Mouse (Mus musculus) myocyte (in vitro differentiated cells): ENCODE measurements around the gene Figla.

Source experiments
- CEBPB ChIP-seq: IDR thresholded peaks from 2 replicates; pipeline ENCODE4 v1.6.1; 2011; ENCODE audit warnings: mild to moderate bottlenecking, moderate library complexity; ENCODE audit not compliant: poor library complexity, insufficient read depth, severe bottlenecking
- MAX ChIP-seq: IDR thresholded peaks from one replicate; pipeline ENCODE4 v1.6.1; 2011; ENCODE audit warnings: low read depth, mild to moderate bottlenecking, control low read depth
- MYOG ChIP-seq, 3 experiments: IDR thresholded peaks; one replicate each; pipeline ENCODE4 v1.6.1; 2011; ENCODE audit warnings: control low read depth in 2 of 3, low read depth in 2 of 3, mild to moderate bottlenecking in 2 of 3; ENCODE audit not compliant: insufficient read length in 2 of 3, control insufficient read depth in 1 of 3, insufficient read depth in 1 of 3
- POLR2A ChIP-seq: IDR thresholded peaks from one replicate; pipeline ENCODE4 v1.6.1; 2011; ENCODE audit warnings: low read depth, mild to moderate bottlenecking, control low read depth, moderate library complexity; ENCODE audit not compliant: insufficient read length
- POLR2AphosphoS2 ChIP-seq: IDR thresholded peaks from one replicate; pipeline ENCODE4 v1.6.1; 2011; ENCODE audit warnings: low read depth, control low read depth; ENCODE audit not compliant: insufficient read length
- TCF12 ChIP-seq: IDR thresholded peaks from one replicate; pipeline ENCODE4 v1.6.1; 2011; ENCODE audit warnings: mild to moderate bottlenecking, control low read depth; ENCODE audit not compliant: poor library complexity, insufficient read depth, severe bottlenecking
- TCF3 ChIP-seq: IDR thresholded peaks from one replicate; pipeline ENCODE4 v1.6.1; 2011; ENCODE audit warnings: low read depth, control low read depth; ENCODE audit not compliant: insufficient read length
- USF1 ChIP-seq: IDR thresholded peaks from one replicate; pipeline ENCODE4 v1.6.1; 2011; ENCODE audit warnings: low read depth, mild to moderate bottlenecking, control low read depth, moderate library complexity

DNA sequence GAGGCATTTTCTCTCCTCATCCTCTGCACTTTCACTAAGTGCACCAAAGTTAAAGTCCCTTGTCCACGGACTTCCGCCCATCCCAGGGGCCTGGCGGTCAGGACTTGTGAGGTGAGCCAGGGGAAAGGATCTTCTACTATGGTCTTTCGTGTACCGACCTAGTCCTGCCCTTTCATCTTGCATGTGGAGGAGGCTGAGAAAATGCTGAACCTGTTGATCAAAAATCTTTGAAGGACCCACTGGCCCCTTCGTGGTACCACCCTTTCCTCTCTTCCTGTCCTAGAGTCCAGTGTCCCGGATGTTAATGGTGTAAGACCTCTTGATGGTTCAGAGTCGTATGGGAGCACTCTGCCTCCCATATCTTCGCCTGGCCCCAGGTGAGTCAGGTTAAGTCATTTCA is at the start of gene Figla:
- no peak for TF ChIP-seq CEBPB
- no peak for TF ChIP-seq POLR2A
- no peak for TF ChIP-seq POLR2AphosphoS2
- no peak for TF ChIP-seq TCF3
- TF ChIP-seq USF1 = no peak
- no peak for TF ChIP-seq MYOG (IDR thresholded peaks at IDR 0.05; ENCODE audit: control insufficient read depth in 1 of 3, insufficient read depth in 1 of 3, insufficient read length in 2 of 3, low read depth in 2 of 3)
- TF ChIP-seq MAX = no peak
- TF ChIP-seq TCF12 = no peak
